Mouse (Mus musculus) kidney, postnatal 0 days (tissue): ENCODE data around the gene Vsig10. TPM values are rescaled to one million over a fixed set of nuclear protein-coding genes. Genes with fewer than 3 reads are reported as not detected.

ENCODE experiments used
- ATAC-seq: fragments of 200-750 bp; cut with Nextera tagmentation; replicated peaks from 2 replicates; pipeline ENCODE4 v1.8.0; 2017; ENCODE audit warnings: low read depth, moderate number of reproducible peaks, moderate TSS enrichment, moderate library complexity; ENCODE audit not compliant: low FRiP score
- DNase-seq: peaks from one replicate; pipeline ENCODE4 v3.0.0-alpha.2; 2016; ENCODE audit warnings: low spot score
- H3K27ac ChIP-seq: fragments of 300-500 bp; sonication (generic); 2 replicates; pipeline ENCODE4 v1.5.1; 2014; ENCODE audit warnings: mild to moderate bottlenecking
- H3K27me3 ChIP-seq: fragments of 300-500 bp; sonication (generic); 2 replicates; pipeline ENCODE4 v1.6.1; 2014; ENCODE audit warnings: low read length, mixed read lengths; ENCODE audit not compliant: insufficient read depth
- H3K36me3 ChIP-seq: fragments of 300-500 bp; sonication (generic); 2 replicates; pipeline ENCODE4 v1.6.1; 2014; ENCODE audit warnings: low read length, mixed read lengths; ENCODE audit not compliant: insufficient read depth
- H3K4me1 ChIP-seq: fragments of 300-500 bp; sonication (generic); replicated peaks from 2 replicates; pipeline ENCODE4 v1.6.1; 2014; ENCODE audit warnings: antibody characterized with exemption, low read length, mixed read lengths; ENCODE audit not compliant: insufficient read depth
- H3K4me2 ChIP-seq: fragments of 300-500 bp; sonication (generic); 2 replicates; pipeline ENCODE4 v1.6.1; 2014; ENCODE audit warnings: mild to moderate bottlenecking, low read length, moderate library complexity, mixed read lengths
- H3K4me3 ChIP-seq: fragments of 300-500 bp; sonication (generic); replicated peaks from 2 replicates; pipeline ENCODE4 v1.5.1; 2014; ENCODE audit warnings: low read depth, low read length
- H3K9ac ChIP-seq: fragments of 300-500 bp; sonication (generic); 2 replicates; pipeline ENCODE4 v1.6.1; 2014; ENCODE audit warnings: low read depth, low read length
- H3K9me3 ChIP-seq: fragments of 300-500 bp; sonication (generic); replicated peaks from 2 replicates; pipeline ENCODE4 v1.6.1; 2016; ENCODE audit warnings: low read length, inconsistent platforms, mixed read lengths
- CTCF ChIP-seq: IDR thresholded peaks from 2 replicates; pipeline ENCODE4 v1.5.1; 2016; ENCODE audit warnings: antibody characterized with exemption, low read depth, mild to moderate bottlenecking, moderate library complexity
- WGBS: fragments of 180-500 bp; shearing (Covaris S2); extraction: QIAGEN DNeasy Blood & Tissue Kit; methylation state at CpG from one replicate; pipeline ENCODE4 v1.1.7; 2014; 5-methylcytosine and 5-hydroxymethylcytosine counted together
- polyA plus RNA-seq: library from polyadenylated mRNA; unstranded; fragments of >200 nt; fragmentation: Nextera tagmentation; extraction: Ambion mirVana; gene quantifications from 2 replicates; pipeline ENCODE4 v1.2.1, GENCODE M21; 2015

The Vsig10 gene
- polyA plus RNA-seq, 1 experiment from 2014 or later: 9.5 TPM

GRCm38 (mm10) chr5:117295011-117295410 is 23.9 kb upstream of the Vsig10 start:
- no peaks in the 10 kb centered on the region for H3K36me3 ChIP-seq
- no peaks in the 10 kb centered on the region for H3K27me3 ChIP-seq
- no peak overlapping the region for H3K9ac ChIP-seq
- H3K27ac ChIP-seq: no peak overlapping the region
- no peak overlapping the region for H3K4me2 ChIP-seq
- TF ChIP-seq CTCF: no peak
- H3K9me3 ChIP-seq: no peaks in the 10 kb centered on the region
- 80% methylated on average over 8 of the region's 8 CpGs for WGBS
- H3K4me3 ChIP-seq: no peak overlapping the region
- DNase-seq (no peak), ATAC-seq (no peak)
- H3K4me1 ChIP-seq: no peaks in the 10 kb centered on the region

- no peaks in the 10 kb centered on the region for H3K27me3 ChIP-seq
- no peak overlapping the region for H3K4me2 ChIP-seq
- no peak overlapping the region for H3K27ac ChIP-seq
- ATAC-seq (no peak), DNase-seq (no peak)
- H3K36me3 ChIP-seq: no peaks in the 10 kb centered on the region
- no peak overlapping the region for H3K9ac ChIP-seq
- H3K4me3 ChIP-seq: no peak overlapping the region
- H3K9me3 ChIP-seq: no peaks in the 10 kb centered on the region
- 70% methylated on average over 3 of the region's 3 CpGs for WGBS
- TF ChIP-seq CTCF: no peak
- no peaks in the 10 kb centered on the region for H3K4me1 ChIP-seq
Observed at GRCm38 (mm10) chr5:117302899-117303298, 16.0 kb upstream of the Vsig10 start.

GRCm38 (mm10) chr5:117303691-117304579 is 14.9 kb upstream of the Vsig10 start:
- no peak overlapping the region for H3K27ac ChIP-seq
- whole genome bisulfite sequencing: 65% methylated on average over 18 of the region's 18 CpGs

GRCm38 (mm10) chr5:117304947-117305346 is 13.9 kb upstream of the Vsig10 start:
- Histone ChIP-seq H3K4me3 (no peak overlapping the region), H3K9me3 (no peaks in the 10 kb centered on the region), H3K4me1 (no peaks in the 10 kb centered on the region), H3K4me2 (no peak overlapping the region), H3K36me3 (no peaks in the 10 kb centered on the region), H3K27me3 (no peaks in the 10 kb centered on the region), H3K27ac (no peak overlapping the region), H3K9ac (no peak overlapping the region)
- DNase-seq (peak; percentile 93), ATAC-seq (peak; percentile 66)
- peak; percentile 83 for TF ChIP-seq CTCF
- WGBS: 64% methylated on average over 7 of the region's 7 CpGs

More at GRCm38 (mm10) chr5:117303691-117304579, 14.9 kb upstream of the Vsig10 start:
- Histone ChIP-seq H3K4me2 (no peak overlapping the region), H3K9ac (no peak overlapping the region), H3K36me3 (no peaks in the 10 kb centered on the region), H3K27me3 (no peaks in the 10 kb centered on the region), H3K4me3 (no peak overlapping the region), H3K9me3 (no peaks in the 10 kb centered on the region), H3K4me1 (no peaks in the 10 kb centered on the region)
- no peak for ATAC-seq
- no peak for TF ChIP-seq CTCF
- DNase-seq: no peak

- H3K9ac ChIP-seq: no peak overlapping the region
- H3K36me3 ChIP-seq: no peaks in the 10 kb centered on the region
- no peak overlapping the region for H3K4me2 ChIP-seq
- H3K27ac ChIP-seq: no peak overlapping the region
- no peak overlapping the region for H3K4me3 ChIP-seq
- ATAC-seq (no peak), DNase-seq (no peak)
- no peaks in the 10 kb centered on the region for H3K4me1 ChIP-seq
- TF ChIP-seq CTCF: no peak
- no peaks in the 10 kb centered on the region for H3K9me3 ChIP-seq
- no peaks in the 10 kb centered on the region for H3K27me3 ChIP-seq
- 82% methylated on average over 5 of the region's 5 CpGs for WGBS
Observed at GRCm38 (mm10) chr5:117305754-117306153, 13.1 kb upstream of the Vsig10 start.

GRCm38 (mm10) chr5:117306826-117307225 is 12.1 kb upstream of the Vsig10 start:
- Histone ChIP-seq H3K4me3 (no peak overlapping the region), H3K4me1 (no peaks in the 10 kb centered on the region), H3K36me3 (no peaks in the 10 kb centered on the region), H3K27me3 (no peaks in the 10 kb centered on the region), H3K27ac (no peak overlapping the region), H3K9ac (no peak overlapping the region), H3K4me2 (no peak overlapping the region), H3K9me3 (no peaks in the 10 kb centered on the region)
- no peak for TF ChIP-seq CTCF
- DNase-seq (no peak), ATAC-seq (no peak)
- WGBS: 95% methylated on average over 2 of the region's 2 CpGs
